Mouse (Mus musculus) E14TG2a.4 (cell line): ENCODE results near the gene Atg2a.

Experiments used
- H3K27me3 ChIP-seq: 2 replicates; pipeline ENCODE4 v1.6.1; 2014; ENCODE audit warnings: low read length, control low read depth; ENCODE audit not compliant: insufficient read depth
- H3K36me3 ChIP-seq: 2 replicates; pipeline ENCODE4 v1.6.1; 2014; ENCODE audit warnings: low read length, control low read depth; ENCODE audit not compliant: insufficient read depth
- H3K4me1 ChIP-seq: replicated peaks from 2 replicates; pipeline ENCODE4 v1.6.1; 2014; ENCODE audit warnings: low read depth, low read length, control low read depth
- H3K4me3 ChIP-seq: replicated peaks from 2 replicates; pipeline ENCODE4 v1.5.1; 2014; ENCODE audit warnings: mild to moderate bottlenecking, low read length
- H3K9me3 ChIP-seq: 2 replicates; pipeline ENCODE4 v1.6.1; 2014; ENCODE audit warnings: low read length, control low read depth
- CTCF ChIP-seq: conservative IDR thresholded peaks from 2 replicates; pipeline ENCODE4 v1.5.1; 2014; ENCODE audit warnings: low read length
- NANOG ChIP-seq: IDR thresholded peaks from 2 replicates; pipeline ENCODE4 v1.6.1; 2014; ENCODE audit warnings: borderline replicate concordance, low read length, mixed read lengths
- POU5F1 ChIP-seq: IDR thresholded peaks from 2 replicates; pipeline ENCODE4 v1.6.1; 2014; ENCODE audit warnings: low read length, borderline replicate concordance

The Atg2a gene

DNA sequence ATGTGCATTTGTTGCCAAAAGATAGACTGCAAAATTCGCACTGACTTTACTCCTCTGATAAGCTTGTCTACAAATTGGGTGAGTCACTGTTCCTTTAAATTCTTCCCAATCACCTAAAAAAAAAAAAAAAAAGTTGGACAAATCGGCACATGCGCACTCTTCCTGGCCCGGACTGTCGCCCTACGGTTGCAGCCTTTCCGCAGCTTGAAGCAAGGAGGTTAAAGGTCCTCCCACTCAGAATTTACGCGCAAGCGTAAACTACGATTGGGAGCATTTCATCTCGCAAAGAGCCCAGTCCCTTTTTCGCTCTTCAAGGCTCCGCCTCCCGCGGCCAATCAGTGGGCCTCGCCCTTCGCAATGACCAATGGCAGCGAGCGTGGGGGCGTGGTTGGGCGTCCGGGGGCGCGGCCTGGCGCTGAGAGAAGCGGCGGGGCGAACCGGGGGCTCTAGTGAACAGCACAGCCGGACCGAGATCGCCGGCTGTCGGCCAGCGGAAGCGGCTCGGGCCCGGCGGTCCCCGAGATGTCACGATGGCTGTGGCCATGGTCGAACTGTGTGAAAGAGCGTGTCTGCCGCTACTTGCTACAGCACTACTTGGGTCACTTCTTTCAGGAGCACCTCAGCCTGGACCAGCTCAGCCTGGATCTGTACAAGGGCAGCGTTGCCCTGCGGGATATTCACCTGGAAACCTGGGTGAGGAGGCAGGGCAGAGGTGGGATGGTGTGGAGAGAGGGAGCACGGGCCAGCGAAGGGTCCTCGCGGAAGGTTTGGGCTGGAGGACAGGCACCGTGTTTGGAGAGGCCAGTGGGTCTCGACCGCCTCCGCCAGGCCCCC lies at the start of gene Atg2a:
Gene Atg2a, plus strand, starts transcription at position 395 of the 834 bp plus-strand sequence.
- Histone ChIP-seq H3K9me3 (no peaks in the 10 kb centered on the region), H3K4me1 (peaks cover 85% of the 10 kb centered on the region), H3K27me3 (no peaks in the 10 kb centered on the region), H3K36me3 (peaks cover 35% of the 10 kb centered on the region), H3K4me3 (peak within 1 kb of the TSS; percentile 97)
- no peak for TF ChIP-seq CTCF
- no peak for TF ChIP-seq POU5F1
- TF ChIP-seq NANOG: no peak

DNA sequence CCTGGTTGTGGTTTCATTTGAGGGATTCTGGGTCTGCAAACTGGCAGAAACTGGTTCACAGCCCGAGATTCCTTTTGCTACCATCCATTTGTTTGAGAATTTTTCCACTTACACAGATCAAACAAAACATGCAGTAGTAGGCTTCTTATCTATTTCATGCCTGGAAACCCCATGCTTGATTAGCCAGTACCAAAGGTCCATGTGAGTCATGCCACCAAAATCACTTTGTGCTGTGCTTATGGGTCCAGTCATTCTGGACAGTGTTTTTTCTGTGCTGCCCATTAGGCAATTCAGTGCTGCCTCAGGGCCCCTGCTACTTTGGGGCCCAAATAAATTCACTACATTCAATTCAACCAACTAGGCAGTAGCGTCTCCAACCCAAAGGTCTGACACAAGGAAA lies 37.2 kb upstream of the Atg2a start:
- no peaks in the 10 kb centered on the region for H3K9me3 ChIP-seq
- H3K36me3 ChIP-seq: no peaks in the 10 kb centered on the region
- H3K27me3 ChIP-seq: no peaks in the 10 kb centered on the region
- H3K4me1 ChIP-seq: no peaks in the 10 kb centered on the region
- H3K4me3 ChIP-seq: no peak overlapping the region
- TF ChIP-seq NANOG: no peak
- TF ChIP-seq POU5F1: no peak
- no peak for TF ChIP-seq CTCF

DNA sequence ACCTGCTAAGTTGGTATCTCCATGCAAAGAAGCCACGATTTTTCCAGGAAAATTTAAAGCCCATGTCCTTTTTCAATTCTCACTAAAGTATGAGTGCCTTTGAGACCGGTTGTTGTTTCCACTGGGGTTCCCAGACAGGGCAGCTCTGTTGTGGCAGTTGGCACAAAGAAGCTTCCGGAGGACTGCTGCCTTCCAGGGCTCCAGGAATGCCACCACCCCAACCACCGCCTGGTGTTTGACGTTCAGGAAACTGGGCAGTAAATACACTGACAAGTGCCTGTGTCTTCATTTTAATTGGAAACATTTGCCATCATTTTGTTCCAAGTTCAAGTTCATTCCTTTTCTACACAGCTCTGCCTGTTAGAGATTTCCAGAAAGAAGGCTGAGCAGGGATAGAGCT lies 34.8 kb upstream of the Atg2a start:
- TF ChIP-seq NANOG (no peak), CTCF (no peak), POU5F1 (no peak)
- no peaks in the 10 kb centered on the region for H3K27me3 ChIP-seq
- no peaks in the 10 kb centered on the region for H3K36me3 ChIP-seq
- H3K4me3 ChIP-seq: no peak overlapping the region
- no peaks in the 10 kb centered on the region for H3K9me3 ChIP-seq
- peaks cover 3% of the 10 kb centered on the region; the same call in 1 of the 2 replicates for H3K4me1 ChIP-seq

DNA sequence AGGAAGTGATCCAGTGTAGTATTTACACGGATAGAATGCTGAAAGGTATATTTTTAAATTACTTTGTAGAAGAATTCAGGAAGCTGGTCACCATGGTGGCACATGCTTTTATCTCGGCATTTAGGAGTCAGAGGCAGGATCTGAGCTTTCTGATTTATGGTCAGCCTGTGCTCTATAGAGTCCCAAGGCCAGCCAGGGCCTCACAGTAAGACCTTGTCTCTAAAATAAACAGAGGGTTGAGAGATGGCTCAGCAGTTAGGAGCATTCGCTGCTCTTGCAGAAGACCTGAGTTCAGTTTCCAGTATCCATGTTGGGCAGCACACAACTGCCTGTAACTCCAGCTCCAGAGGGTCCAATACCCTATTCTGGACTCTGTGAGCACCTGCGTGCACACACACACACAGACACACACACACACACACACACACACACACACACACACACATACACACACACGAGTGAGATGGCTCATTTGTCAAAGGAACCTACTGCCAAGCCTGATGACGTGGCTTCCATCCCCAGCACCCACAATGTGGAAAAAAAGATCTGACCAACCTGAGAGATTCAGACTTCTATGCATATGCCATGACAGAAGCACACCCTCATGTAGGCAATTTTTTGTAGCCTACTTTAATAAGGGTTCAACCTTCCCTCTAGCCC lies 25.3 kb upstream of the Atg2a start:
- Histone ChIP-seq H3K4me1 (no peaks in the 10 kb centered on the region; the same call in 1 of the 2 replicates), H3K9me3 (no peaks in the 10 kb centered on the region)
- no peak for TF ChIP-seq POU5F1
- no peak for TF ChIP-seq NANOG
- TF ChIP-seq CTCF: no peak

DNA sequence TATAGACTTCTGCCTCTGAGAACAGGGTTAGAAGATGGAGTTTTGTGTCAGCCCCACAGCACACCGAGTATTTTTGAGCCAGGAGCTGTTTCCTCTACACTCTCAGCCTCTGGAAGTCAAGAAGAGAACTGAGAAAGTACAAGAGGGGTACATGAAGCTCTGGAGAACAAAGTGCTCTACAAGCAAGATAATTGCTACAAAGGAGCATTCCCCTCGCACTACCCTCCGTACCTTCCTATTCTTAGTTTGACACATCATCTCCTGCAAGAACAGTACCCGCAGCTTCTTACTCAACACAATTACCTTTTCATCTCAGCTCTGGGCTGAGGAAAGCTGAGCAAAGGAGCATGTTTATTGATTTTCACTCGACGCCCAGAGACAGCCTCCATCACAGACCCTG lies 22.9 kb upstream of the Atg2a start:
- Histone ChIP-seq H3K36me3 (no peaks in the 10 kb centered on the region), H3K27me3 (peaks cover 25% of the 10 kb centered on the region; the same call in 1 of the 2 replicates), H3K9me3 (no peaks in the 10 kb centered on the region), H3K4me1 (peaks cover 8% of the 10 kb centered on the region), H3K4me3 (no peak overlapping the region)
- no peak for TF ChIP-seq CTCF
- no peak for TF ChIP-seq POU5F1
- TF ChIP-seq NANOG: no peak

More for the DNA sequence above, 25.3 kb upstream of the Atg2a start:
- Histone ChIP-seq H3K36me3 (no peaks in the 10 kb centered on the region), H3K4me3 (no peak overlapping the region), H3K27me3 (peaks cover 27% of the 10 kb centered on the region; the same call in 1 of the 2 replicates)

DNA sequence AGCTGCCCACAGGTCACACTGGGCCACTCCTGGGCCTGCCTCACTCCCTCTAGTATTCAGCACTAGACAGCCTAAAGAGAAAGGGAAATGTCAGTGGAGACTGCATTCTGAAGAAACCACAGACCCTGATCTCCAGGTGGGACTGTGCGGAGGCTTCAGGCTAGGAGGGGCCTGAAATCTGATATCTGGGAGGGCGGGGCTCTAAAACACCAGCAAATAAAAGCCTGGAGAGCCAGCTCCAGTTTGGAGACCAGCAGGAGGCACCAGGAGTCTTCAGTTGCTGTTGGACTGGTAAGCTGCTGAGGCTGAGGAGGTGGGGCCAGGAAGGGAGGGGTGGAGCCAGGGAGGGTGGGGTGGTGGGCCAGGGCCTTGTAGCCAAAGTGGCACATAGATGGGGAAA lies 15.3 kb upstream of the Atg2a start, which contains the start of gene Gpha2:
Gene Gpha2, plus strand, starts transcription at position 246 of the 400 bp plus-strand sequence.
- Histone ChIP-seq H3K9me3 (no peaks in the 10 kb centered on the region), H3K36me3 (peaks cover 35% of the 10 kb centered on the region), H3K27me3 (no peaks in the 10 kb centered on the region; the same call in 1 of the 2 replicates), H3K4me1 (peaks cover 60% of the 10 kb centered on the region), H3K4me3 (peak within 1 kb of the TSS; percentile 10; the same call in 1 of the 2 replicates)
- TF ChIP-seq NANOG (no peak), POU5F1 (no peak), CTCF (no peak)

DNA sequence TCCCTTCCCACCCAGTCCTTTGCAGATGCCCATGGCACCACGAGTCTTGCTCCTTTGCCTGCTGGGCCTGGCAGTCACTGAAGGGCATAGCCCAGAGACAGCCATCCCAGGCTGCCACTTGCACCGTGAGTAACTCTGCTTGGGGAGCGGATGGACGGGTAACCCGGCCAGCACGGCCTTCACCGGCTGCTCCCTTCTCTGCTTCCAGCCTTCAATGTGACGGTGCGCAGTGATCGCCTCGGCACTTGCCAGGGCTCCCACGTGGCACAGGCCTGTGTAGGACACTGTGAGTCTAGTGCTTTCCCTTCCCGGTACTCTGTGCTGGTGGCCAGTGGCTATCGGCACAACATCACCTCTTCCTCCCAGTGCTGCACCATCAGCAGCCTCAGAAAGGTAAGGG lies 14.7 kb upstream of the Atg2a start:
- Histone ChIP-seq H3K27me3 (no peaks in the 10 kb centered on the region; the same call in 1 of the 2 replicates), H3K9me3 (no peaks in the 10 kb centered on the region), H3K36me3 (peaks cover 41% of the 10 kb centered on the region), H3K4me1 (peaks cover 60% of the 10 kb centered on the region), H3K4me3 (no peak overlapping the region; the same call in 1 of the 2 replicates)
- TF ChIP-seq POU5F1: no peak
- TF ChIP-seq NANOG: no peak
- TF ChIP-seq CTCF: no peak

DNA sequence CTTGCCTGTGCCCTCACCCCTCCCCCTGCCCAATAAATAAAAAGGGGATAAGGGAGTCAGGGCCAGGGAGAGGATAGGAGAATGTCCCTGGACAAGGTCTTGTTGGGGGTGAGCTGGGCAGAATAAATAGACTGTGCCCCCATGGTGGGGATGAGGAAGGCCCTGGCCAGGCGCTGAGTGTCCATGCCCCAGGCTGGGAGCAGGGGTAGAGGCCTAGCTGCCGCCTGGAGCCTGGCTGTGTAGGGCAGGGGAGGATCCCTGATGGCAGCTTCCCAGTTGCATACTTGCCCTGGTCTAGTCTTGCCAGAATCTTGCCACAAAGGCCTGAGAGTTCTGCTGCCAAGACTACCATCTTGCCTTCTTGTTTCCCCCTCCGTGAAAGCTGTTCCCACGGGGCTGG lies 13.6 kb upstream of the Atg2a start:
- no peak for TF ChIP-seq POU5F1
- TF ChIP-seq CTCF: no peak
- TF ChIP-seq NANOG: no peak
- no peaks in the 10 kb centered on the region for H3K9me3 ChIP-seq
- H3K4me3 ChIP-seq: no peak overlapping the region
- H3K4me1 ChIP-seq: peaks cover 60% of the 10 kb centered on the region
- H3K36me3 ChIP-seq: peaks cover 52% of the 10 kb centered on the region
- H3K27me3 ChIP-seq: no peaks in the 10 kb centered on the region
